Mouse (Mus musculus): ENCODE data around the gene Nek11. TPM values are rescaled to one million over a fixed set of nuclear protein-coding genes. Genes with fewer than 3 reads are reported as not detected.

Gene Nek11
- 0.53 and 0.72 TPM in 2 replicates for polyA plus RNA-seq (2016; fragmentation: Nextera tagmentation; extraction: Ambion mirVana)

- H3K36me3 ChIP-seq, result peaks cover 4% of the 10 kb centered on the region
- ATAC-seq (ENCODE audit: insufficient number of reproducible peaks, insufficient read depth, low FRiP score, low TSS enrichment), result peak; percentile 97
- H3K9me3 ChIP-seq, result no peaks in the 10 kb centered on the region
- H3K4me1 ChIP-seq, result 0 out of 2 replicates have a peak, but pooled peaks cover 6% of the 10 kb centered on the region
- 0% methylated on average over 43 of the region's 44 CpGs for WGBS
- H3K9ac ChIP-seq, result peak within 1 kb of the TSS; percentile 59
- no peaks in the 10 kb centered on the region for H3K27me3 ChIP-seq
- H3K27ac ChIP-seq, result peak within 1 kb of the TSS; percentile 87
- H3K4me3 ChIP-seq, result peak within 1 kb of the TSS; percentile 61
- H3K4me2 ChIP-seq (replicated peaks), result peak within 1 kb of the TSS; percentile 69
These were observed at the start of gene Nek11, which contains the start of gene Aste1 for GRCm38 (mm10) chr9:105395218-105395627. Nek11 (minus strand) TSS chr9:105395524. Aste1 (plus strand) TSS chr9:105395392.

- no peak overlapping the region for H3K27ac ChIP-seq
- H3K9me3 ChIP-seq, result no peaks in the 10 kb centered on the region
- no peak overlapping the region for H3K4me3 ChIP-seq
- H3K4me1 ChIP-seq, result no peaks in the 10 kb centered on the region
- H3K36me3 ChIP-seq, result peaks cover 12% of the 10 kb centered on the region; the same call in 1 of the 2 replicates
- no peak overlapping the region for H3K9ac ChIP-seq
- H3K27me3 ChIP-seq, result no peaks in the 10 kb centered on the region
- ATAC-seq (ENCODE audit: insufficient number of reproducible peaks, insufficient read depth, low FRiP score, low TSS enrichment), result no peak
- 92% methylated on average over 6 of the region's 6 CpGs for WGBS
- no peak overlapping the region for H3K4me2 ChIP-seq (replicated peaks)
These were observed 13.2 kb upstream of the Nek11 start for GRCm38 (mm10) chr9:105408549-105408948.

- 14% methylated on average over 11 of the region's 11 CpGs for WGBS
- H3K9me3 ChIP-seq, result no peaks in the 10 kb centered on the region
- H3K4me2 ChIP-seq (replicated peaks), result peak overlapping the region; percentile 69
- no peaks in the 10 kb centered on the region for H3K27me3 ChIP-seq
- no peak for ATAC-seq (ENCODE audit: insufficient number of reproducible peaks, insufficient read depth, low FRiP score, low TSS enrichment)
- peaks cover 4% of the 10 kb centered on the region for H3K36me3 ChIP-seq
- peak overlapping the region; percentile 59 for H3K9ac ChIP-seq
- peak overlapping the region; percentile 61 for H3K4me3 ChIP-seq
- 0 out of 2 replicates have a peak, but pooled peaks cover 6% of the 10 kb centered on the region for H3K4me1 ChIP-seq
- no peak overlapping the region for H3K27ac ChIP-seq
These were observed 604 bp downstream of the Nek11 start for GRCm38 (mm10) chr9:105394720-105395119.

GRCm38 (mm10) chr9:105390616-105391015 is 4.7 kb downstream of the Nek11 start:
- no peaks in the 10 kb centered on the region for H3K36me3 ChIP-seq
- H3K27ac ChIP-seq, result no peak overlapping the region
- no peak overlapping the region for H3K4me2 ChIP-seq (replicated peaks)
- no peak overlapping the region for H3K9ac ChIP-seq
- H3K4me1 ChIP-seq, result no peaks in the 10 kb centered on the region
- WGBS, result 72% methylated on average over 4 of the region's 5 CpGs
- H3K9me3 ChIP-seq, result no peaks in the 10 kb centered on the region
- H3K27me3 ChIP-seq, result no peaks in the 10 kb centered on the region
- ATAC-seq (ENCODE audit: insufficient number of reproducible peaks, insufficient read depth, low FRiP score, low TSS enrichment), result no peak
- H3K4me3 ChIP-seq, result no peak overlapping the region

GRCm38 (mm10) chr9:105389289-105389688 is 6.0 kb downstream of the Nek11 start:
- WGBS, result 12% methylated on average over 4 of the region's 4 CpGs
- Histone ChIP-seq H3K4me1 (no peaks in the 10 kb centered on the region), H3K9ac (no peak overlapping the region), H3K27ac (no peak overlapping the region), H3K27me3 (no peaks in the 10 kb centered on the region), H3K4me3 (no peak overlapping the region), H3K9me3 (no peaks in the 10 kb centered on the region), H3K36me3 (no peaks in the 10 kb centered on the region), H3K4me2 (replicated peaks) (no peak overlapping the region)
- ATAC-seq (ENCODE audit: insufficient number of reproducible peaks, insufficient read depth, low FRiP score, low TSS enrichment), result no peak

- ATAC-seq (ENCODE audit: insufficient number of reproducible peaks, insufficient read depth, low FRiP score, low TSS enrichment), result no peak
- Histone ChIP-seq H3K4me2 (replicated peaks) (no peak overlapping the region), H3K36me3 (no peaks in the 10 kb centered on the region), H3K4me1 (no peaks in the 10 kb centered on the region), H3K9ac (no peak overlapping the region), H3K4me3 (no peak overlapping the region), H3K27me3 (no peaks in the 10 kb centered on the region), H3K9me3 (no peaks in the 10 kb centered on the region), H3K27ac (no peak overlapping the region)
- WGBS, result 83% methylated on average over 5 of the region's 5 CpGs
These were observed 7.9 kb downstream of the Nek11 start for GRCm38 (mm10) chr9:105387403-105387802.

GRCm38 (mm10) chr9:105379533-105380145 is 15.7 kb downstream of the Nek11 start:
- Histone ChIP-seq H3K36me3 (no peaks in the 10 kb centered on the region), H3K4me1 (no peaks in the 10 kb centered on the region), H3K27me3 (no peaks in the 10 kb centered on the region), H3K4me3 (no peak overlapping the region), H3K9me3 (no peaks in the 10 kb centered on the region), H3K9ac (no peak overlapping the region), H3K27ac (no peak overlapping the region), H3K4me2 (replicated peaks) (no peak overlapping the region)
- no peak for ATAC-seq (ENCODE audit: insufficient number of reproducible peaks, insufficient read depth, low FRiP score, low TSS enrichment)
- WGBS, result 82% methylated on average over 8 of the region's 8 CpGs

GRCm38 (mm10) chr9:105377622-105378021 is 17.7 kb downstream of the Nek11 start:
- Histone ChIP-seq H3K36me3 (no peaks in the 10 kb centered on the region), H3K4me3 (no peak overlapping the region), H3K27me3 (no peaks in the 10 kb centered on the region), H3K9ac (no peak overlapping the region), H3K27ac (no peak overlapping the region), H3K4me1 (no peaks in the 10 kb centered on the region), H3K4me2 (replicated peaks) (no peak overlapping the region), H3K9me3 (no peaks in the 10 kb centered on the region)
- ATAC-seq (ENCODE audit: insufficient number of reproducible peaks, insufficient read depth, low FRiP score, low TSS enrichment), result no peak
- 72% methylated on average over 3 of the region's 3 CpGs for WGBS

GRCm38 (mm10) chr9:105376954-105377530 is 18.3 kb downstream of the Nek11 start:
- no peaks in the 10 kb centered on the region for H3K9me3 ChIP-seq
- no peak overlapping the region for H3K27ac ChIP-seq
- no peak overlapping the region for H3K4me3 ChIP-seq
- no peaks in the 10 kb centered on the region for H3K36me3 ChIP-seq
- 76% methylated on average over 7 of the region's 7 CpGs for WGBS
- H3K4me2 ChIP-seq (replicated peaks), result no peak overlapping the region
- H3K9ac ChIP-seq, result no peak overlapping the region
- H3K4me1 ChIP-seq, result no peaks in the 10 kb centered on the region
- ATAC-seq (ENCODE audit: insufficient number of reproducible peaks, insufficient read depth, low FRiP score, low TSS enrichment), result no peak
- no peaks in the 10 kb centered on the region for H3K27me3 ChIP-seq

GRCm38 (mm10) chr9:105376411-105376810 is 18.9 kb downstream of the Nek11 start:
- Histone ChIP-seq H3K9ac (no peak overlapping the region), H3K4me1 (no peaks in the 10 kb centered on the region), H3K4me3 (no peak overlapping the region), H3K9me3 (no peaks in the 10 kb centered on the region), H3K27ac (no peak overlapping the region), H3K36me3 (no peaks in the 10 kb centered on the region), H3K4me2 (replicated peaks) (no peak overlapping the region), H3K27me3 (no peaks in the 10 kb centered on the region)
- no peak for ATAC-seq (ENCODE audit: insufficient number of reproducible peaks, insufficient read depth, low FRiP score, low TSS enrichment)
- WGBS, result 80% methylated on average over 7 of the region's 7 CpGs

- H3K4me2 ChIP-seq (replicated peaks), result no peak overlapping the region
- no peak overlapping the region for H3K4me3 ChIP-seq
- no peak overlapping the region for H3K9ac ChIP-seq
- 60% methylated on average over 5 of the region's 5 CpGs for WGBS
- no peak overlapping the region for H3K27ac ChIP-seq
- no peaks in the 10 kb centered on the region for H3K9me3 ChIP-seq
- ATAC-seq (ENCODE audit: insufficient number of reproducible peaks, insufficient read depth, low FRiP score, low TSS enrichment), result no peak
- no peaks in the 10 kb centered on the region for H3K36me3 ChIP-seq
- H3K4me1 ChIP-seq, result no peaks in the 10 kb centered on the region
- no peaks in the 10 kb centered on the region for H3K27me3 ChIP-seq
These were observed 21.0 kb downstream of the Nek11 start for GRCm38 (mm10) chr9:105374361-105374760.

- Histone ChIP-seq H3K27me3 (no peaks in the 10 kb centered on the region), H3K36me3 (no peaks in the 10 kb centered on the region), H3K4me1 (no peaks in the 10 kb centered on the region), H3K9me3 (no peaks in the 10 kb centered on the region), H3K4me2 (replicated peaks) (no peak overlapping the region), H3K9ac (no peak overlapping the region), H3K27ac (no peak overlapping the region), H3K4me3 (no peak overlapping the region)
- ATAC-seq (ENCODE audit: insufficient number of reproducible peaks, insufficient read depth, low FRiP score, low TSS enrichment), result no peak
- WGBS, result 85% methylated on average over 3 of the region's 3 CpGs
These were observed 26.7 kb downstream of the Nek11 start for GRCm38 (mm10) chr9:105368605-105369004.

All from embryonic facial prominence, embryonic 12.5 days (tissue).